Mouse (Mus musculus) stomach, embryonic 16.5 days (tissue): ENCODE data around the gene Gm49378. TPM values are rescaled to one million over a fixed set of nuclear protein-coding genes. Genes with fewer than 3 reads are reported as not detected.

Experiments
- ATAC-seq: fragments of 200-750 bp; cut with Nextera tagmentation; 2 replicates; pipeline ENCODE4 v1.8.0; 2017; ENCODE audit warnings: moderate number of reproducible peaks, moderate TSS enrichment; ENCODE audit not compliant: insufficient read depth, low FRiP score
- H3K27ac ChIP-seq: fragments of 300-500 bp; sonication (generic); 2 replicates; pipeline ENCODE4 v1.5.1; 2014; ENCODE audit warnings: low read length
- H3K27me3 ChIP-seq: fragments of 300-500 bp; sonication (generic); 2 replicates; pipeline ENCODE4 v1.6.1; 2014; ENCODE audit warnings: low read length, control low read depth, mixed read lengths; ENCODE audit not compliant: control insufficient read depth, insufficient read depth
- H3K36me3 ChIP-seq: fragments of 300-500 bp; sonication (generic); 2 replicates; pipeline ENCODE4 v1.6.1; 2014; ENCODE audit warnings: low read length; ENCODE audit not compliant: control insufficient read depth, insufficient read depth
- H3K4me1 ChIP-seq: fragments of 300-500 bp; sonication (generic); 2 replicates; pipeline ENCODE4 v1.6.1; 2014; ENCODE audit warnings: low read length, control low read depth, mixed read lengths; ENCODE audit not compliant: control insufficient read depth, insufficient read depth
- H3K4me2 ChIP-seq: fragments of 300-500 bp; sonication (generic); 2 replicates; pipeline ENCODE4 v1.6.1; 2014; ENCODE audit warnings: low read depth, low read length, mixed read lengths
- H3K4me3 ChIP-seq: fragments of 300-500 bp; sonication (generic); replicated peaks from 2 replicates; pipeline ENCODE4 v1.5.1; 2014; ENCODE audit warnings: mild to moderate bottlenecking, low read length
- H3K9ac ChIP-seq: fragments of 300-500 bp; sonication (generic); 2 replicates; pipeline ENCODE4 v1.6.1; 2014; ENCODE audit warnings: low read length
- H3K9me3 ChIP-seq: fragments of 300-500 bp; sonication (generic); replicated peaks from 2 replicates; pipeline ENCODE4 v1.6.1; 2016; ENCODE audit warnings: low read length, control low read depth; ENCODE audit not compliant: control insufficient read depth
- WGBS: fragments of 180-500 bp; shearing (Covaris S2); extraction: QIAGEN DNeasy Blood & Tissue Kit; methylation state at CpG from one replicate; pipeline ENCODE4 v1.1.7; 2014; 5-methylcytosine and 5-hydroxymethylcytosine counted together
- polyA plus RNA-seq: library from polyadenylated mRNA; unstranded; fragments of >200 nt; fragmentation: Nextera tagmentation; extraction: Ambion mirVana; gene quantifications from 2 replicates; pipeline ENCODE4 v1.2.1, GENCODE M21; 2015

Gm49378 gene
- polyA plus RNA-seq = 2.0 and 2.5 TPM in 2 replicates

GRCm38 (mm10) chr14:55637795-55638194 is at the start of gene Gm49378:
Gene Gm49378, minus strand, starts transcription at chr14:55637895.
- Histone ChIP-seq H3K27ac (no peak within 1 kb of the TSS), H3K4me2 (no peak within 1 kb of the TSS), H3K9me3 (no peaks in the 10 kb centered on the region), H3K4me1 (peaks cover 21% of the 10 kb centered on the region), H3K9ac (no peak within 1 kb of the TSS), H3K4me3 (no peak within 1 kb of the TSS), H3K36me3 (peaks cover 29% of the 10 kb centered on the region), H3K27me3 (no peaks in the 10 kb centered on the region)
- 95% methylated on average over 9 of the region's 9 CpGs for WGBS
- no peak for ATAC-seq

GRCm38 (mm10) chr14:55682118-55682493 is 44.4 kb upstream of the Gm49378 start:
- Histone ChIP-seq H3K27ac (peak overlapping the region; percentile 89; the same call in 1 of the 2 replicates), H3K4me3 (peak overlapping the region; percentile 80), H3K4me2 (peak overlapping the region; percentile 76), H3K27me3 (no peaks in the 10 kb centered on the region), H3K9ac (peak overlapping the region; percentile 83), H3K4me1 (peaks cover 8% of the 10 kb centered on the region), H3K9me3 (no peaks in the 10 kb centered on the region), H3K36me3 (peaks cover 10% of the 10 kb centered on the region)
- 10% methylated on average over 3 of the region's 3 CpGs for WGBS
- no peak for ATAC-seq

DNA sequence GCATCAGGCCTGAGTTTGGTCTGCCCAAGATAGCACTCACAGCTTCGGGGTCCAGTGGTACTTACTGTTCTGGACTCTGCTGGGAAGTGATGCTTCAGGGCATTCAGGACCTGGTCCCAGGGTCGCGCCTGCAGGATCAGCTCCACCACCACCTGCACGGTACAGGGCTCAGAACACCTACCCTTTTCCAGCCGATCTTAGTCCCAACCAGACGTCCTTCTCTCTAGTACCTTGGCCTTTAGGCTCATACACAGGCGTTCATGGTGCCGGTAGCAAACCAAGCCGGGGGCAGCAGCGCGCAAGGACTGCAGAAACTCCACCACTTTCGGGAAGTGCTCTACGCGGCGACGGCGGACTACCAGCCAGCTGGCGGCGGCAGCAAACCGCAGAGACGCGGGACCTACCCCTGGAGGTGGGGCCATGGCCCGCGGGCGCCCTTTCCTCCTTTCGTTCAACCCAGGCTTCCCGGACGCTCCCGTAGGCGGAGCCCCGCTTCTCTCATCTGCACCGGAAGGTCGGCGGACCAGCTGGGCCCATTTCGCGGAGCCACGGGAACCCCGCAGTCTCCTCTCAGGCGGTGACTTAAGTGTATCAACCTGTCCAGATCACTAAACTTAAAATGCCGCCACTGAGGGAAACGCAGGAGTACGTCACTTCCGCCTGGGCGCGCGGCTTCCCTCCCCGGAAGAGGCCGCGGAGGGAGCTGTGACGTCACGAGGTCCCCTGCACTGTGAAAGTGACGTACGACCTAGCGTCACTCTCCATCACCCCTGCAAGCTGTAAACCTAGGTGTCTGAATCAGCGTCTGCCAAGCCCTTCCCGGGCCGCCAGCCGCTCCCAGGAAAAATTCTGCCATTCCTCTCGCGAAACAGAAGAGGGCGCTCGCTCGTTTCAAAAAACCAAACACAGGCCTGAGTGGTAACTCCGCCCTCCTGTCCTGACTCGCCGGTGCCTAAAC is 43.7 kb upstream of the Gm49378 start, which contains the start of gene Tinf2:
Gene Tinf2, minus strand, starts transcription at position 661 of the 958 bp plus-strand sequence.
- peak within 1 kb of the TSS; percentile 76 for H3K4me2 ChIP-seq
- peaks cover 8% of the 10 kb centered on the region for H3K4me1 ChIP-seq
- H3K4me3 ChIP-seq = peak within 1 kb of the TSS; percentile 80
- peak within 1 kb of the TSS; percentile 89 for H3K27ac ChIP-seq
- under 1% methylated on average over 66 of the region's 66 CpGs for WGBS
- no peaks in the 10 kb centered on the region for H3K9me3 ChIP-seq
- no peaks in the 10 kb centered on the region for H3K27me3 ChIP-seq
- ATAC-seq = peak; percentile 98
- peaks cover 16% of the 10 kb centered on the region for H3K36me3 ChIP-seq
- peak within 1 kb of the TSS; percentile 83 for H3K9ac ChIP-seq

- Histone ChIP-seq H3K4me2 (no peak overlapping the region), H3K36me3 (peaks cover 21% of the 10 kb centered on the region), H3K27me3 (no peaks in the 10 kb centered on the region), H3K4me1 (peaks cover 8% of the 10 kb centered on the region), H3K9ac (no peak overlapping the region), H3K27ac (no peak overlapping the region), H3K4me3 (no peak overlapping the region), H3K9me3 (no peaks in the 10 kb centered on the region)
- no peak for ATAC-seq
- 79% methylated on average over 4 of the region's 4 CpGs for WGBS
Observed at GRCm38 (mm10) chr14:55677615-55678014, 39.9 kb upstream of the Gm49378 start.

DNA sequence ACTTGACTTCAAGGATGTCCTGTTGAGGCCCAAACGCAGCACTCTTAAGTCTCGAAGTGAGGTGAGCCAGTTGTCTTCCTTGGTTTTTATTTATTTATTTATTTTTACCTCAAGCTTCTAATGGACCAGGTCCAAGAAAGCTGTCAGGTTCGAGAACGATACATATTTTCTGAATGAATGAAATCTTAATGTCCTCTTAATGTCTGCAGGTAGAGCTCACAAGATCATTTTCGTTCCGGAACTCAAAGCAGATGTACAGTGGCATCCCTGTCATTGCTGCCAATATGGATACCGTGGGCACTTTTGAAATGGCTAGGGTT is 35.0 kb upstream of the Gm49378 start:
- Histone ChIP-seq H3K27ac (peak overlapping the region; percentile 55), H3K9me3 (no peaks in the 10 kb centered on the region), H3K9ac (peak overlapping the region; percentile 88), H3K4me1 (peaks cover 12% of the 10 kb centered on the region; the same call in 1 of the 2 replicates), H3K27me3 (no peaks in the 10 kb centered on the region), H3K4me3 (peak overlapping the region; percentile 86), H3K4me2 (peak overlapping the region; percentile 66), H3K36me3 (0 out of 2 replicates have a peak, but pooled peaks cover 12% of the 10 kb centered on the region)
- no peak for ATAC-seq
- 73% methylated on average over 7 of the region's 7 CpGs for WGBS

GRCm38 (mm10) chr14:55671833-55672740 is 34.4 kb upstream of the Gm49378 start, which contains the start of the genes Gmpr2 and Nedd8:
Gene Gmpr2, plus strand, starts transcription at chr14:55671941.
Gene Nedd8, minus strand, starts transcription at chr14:55672124.
- under 1% methylated on average over 38 of the region's 38 CpGs for WGBS
- peak within 1 kb of the TSS; percentile 88 for H3K27ac ChIP-seq
- peak within 1 kb of the TSS; percentile 81 for H3K4me2 ChIP-seq
- no peaks in the 10 kb centered on the region for H3K9me3 ChIP-seq
- 0 out of 2 replicates have a peak, but pooled peaks cover 12% of the 10 kb centered on the region for H3K36me3 ChIP-seq
- ATAC-seq = peak; percentile 99
- H3K4me3 ChIP-seq = peak within 1 kb of the TSS; percentile 86
- H3K27me3 ChIP-seq = no peaks in the 10 kb centered on the region
- peaks cover 12% of the 10 kb centered on the region; the same call in 1 of the 2 replicates for H3K4me1 ChIP-seq
- peak within 1 kb of the TSS; percentile 88 for H3K9ac ChIP-seq

DNA sequence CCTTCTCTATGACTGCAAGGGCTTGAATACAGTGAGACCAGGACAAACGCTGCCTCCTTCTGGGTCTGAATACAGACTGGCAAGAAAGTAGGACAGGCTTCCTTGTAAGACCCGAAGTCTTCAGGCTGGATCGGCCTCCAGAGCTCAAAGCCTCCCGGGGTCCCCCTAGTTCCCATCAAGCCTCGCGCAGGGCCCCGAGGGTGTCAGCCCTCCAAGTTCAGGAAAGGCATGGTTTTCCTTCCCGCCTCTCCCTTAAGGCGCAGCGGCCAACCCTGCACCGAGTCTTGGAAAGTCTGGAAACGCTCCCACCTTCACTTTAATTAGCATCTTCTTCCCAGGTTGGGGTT is 33.8 kb upstream of the Gm49378 start:
- Histone ChIP-seq H3K4me3 (peak overlapping the region; percentile 86), H3K27ac (peak overlapping the region; percentile 88), H3K4me2 (peak overlapping the region; percentile 81), H3K4me1 (peaks cover 12% of the 10 kb centered on the region; the same call in 1 of the 2 replicates), H3K9ac (peak overlapping the region; percentile 88), H3K27me3 (no peaks in the 10 kb centered on the region), H3K36me3 (0 out of 2 replicates have a peak, but pooled peaks cover 6% of the 10 kb centered on the region), H3K9me3 (no peaks in the 10 kb centered on the region)
- ATAC-seq = peak; percentile 27; the same call in 1 of the 2 replicates
- 0% methylated on average over 12 of the region's 12 CpGs for WGBS

GRCm38 (mm10) chr14:55660636-55661035 is 22.9 kb upstream of the Gm49378 start:
- peak overlapping the region; percentile 87 for H3K9ac ChIP-seq
- H3K4me2 ChIP-seq = no peak overlapping the region; the same call in 1 of the 2 replicates
- H3K27ac ChIP-seq = no peak overlapping the region
- no peak for ATAC-seq
- H3K27me3 ChIP-seq = no peaks in the 10 kb centered on the region
- 45% methylated on average over 2 of the region's 2 CpGs for WGBS
- peaks cover 5% of the 10 kb centered on the region for H3K36me3 ChIP-seq
- no peaks in the 10 kb centered on the region for H3K9me3 ChIP-seq
- H3K4me3 ChIP-seq = peak overlapping the region; percentile 72
- peaks cover 7% of the 10 kb centered on the region; the same call in 1 of the 2 replicates for H3K4me1 ChIP-seq
